Mouse (Mus musculus): ENCODE results near the gene Lmntd1.

- TF ChIP-seq CTCF (IDR thresholded peaks at IDR 0.05; ENCODE audit: borderline replicate concordance, insufficient read depth, low read length) (no peak), POLR2A (IDR thresholded peaks at IDR 0.05; ENCODE audit: low read depth, low read length) (no peak)
Observed at GRCm38 (mm10) chr6:145501751-145502150, 112.4 kb downstream of the Lmntd1 start.

All from embryonic fibroblast, embryonic 13.5 days (primary cell).